Mouse (Mus musculus) liver, postnatal 0 days (tissue): ENCODE measurements at regions not wholly inside any gene's neighbourhood (a gene's known extent, or its start where the extent isn't known, plus 50 kb on each side); places are given as distances from the start of the nearest gene placed in this dataset.

Experiments
- CTCF ChIP-seq: sonication (generic); IDR thresholded peaks from 2 replicates; pipeline ENCODE4 v1.5.1; 2016; ENCODE audit warnings: antibody characterized with exemption, low read depth
- EP300 ChIP-seq: IDR thresholded peaks from 2 replicates; pipeline ENCODE4 v1.6.1; 2016; ENCODE audit warnings: antibody characterized with exemption, low read depth, mild to moderate bottlenecking

- TF ChIP-seq CTCF (no peak), EP300 (no peak)
Measured at GRCm38 (mm10) chr3:148032532-148032931, 957.8 kb downstream of the Adgrl2 start.
